Mouse (Mus musculus) MEL (cell line): ENCODE data around the gene Slc25a47.

Experiments used
- CTCF ChIP-seq, 3 experiments: IDR thresholded peaks in 2 of 3; conservative IDR thresholded peaks in 1 of 3; 2 replicates each; pipeline ENCODE4 v1.5.1; 2011 to 2012; ENCODE audit warnings: low read length in 3 of 3, low read depth in 2 of 3, mild to moderate bottlenecking in 2 of 3, improper control_type of control experiment in 1 of 3, inconsistent platforms in 1 of 3, mixed read lengths in 1 of 3, moderate library complexity in 1 of 3; ENCODE audit not compliant: control insufficient read depth in 1 of 3, insufficient read depth in 1 of 3, poor library complexity in 1 of 3, severe bottlenecking in 1 of 3
- EP300 ChIP-seq, 2 experiments: IDR thresholded peaks; 2 replicates each; pipeline ENCODE4 v1.6.1; 2011; ENCODE audit warnings: improper control_type of control experiment in 2 of 2, low read length in 2 of 2, low read depth in 1 of 2, mild to moderate bottlenecking in 1 of 2
- HCFC1 ChIP-seq: IDR thresholded peaks from 2 replicates; pipeline ENCODE4 v1.6.1; 2012; ENCODE audit warnings: low read depth, mild to moderate bottlenecking, inconsistent platforms, low read length, improper control_type of control experiment, moderate library complexity
- MAX ChIP-seq: IDR thresholded peaks from 2 replicates; pipeline ENCODE4 v1.6.1; 2011; ENCODE audit warnings: low read length, improper control_type of control experiment
- MAZ ChIP-seq: IDR thresholded peaks from 2 replicates; pipeline ENCODE4 v1.6.1; 2012; ENCODE audit warnings: low read depth, mild to moderate bottlenecking, inconsistent platforms, low read length, improper control_type of control experiment
- MEF2A ChIP-seq: IDR thresholded peaks from 2 replicates; pipeline ENCODE4 v1.6.1; 2014; ENCODE audit warnings: low read depth, mild to moderate bottlenecking, inconsistent platforms, low read length, improper control_type of control experiment; ENCODE audit not compliant: poor library complexity, insufficient replicate concordance, severe bottlenecking; ENCODE audit errors: extremely low read depth
- MXI1 ChIP-seq: IDR thresholded peaks from 2 replicates; pipeline ENCODE4 v1.6.1; 2011; ENCODE audit warnings: mild to moderate bottlenecking, low read depth, low read length, improper control_type of control experiment
- MYC ChIP-seq: IDR thresholded peaks from 2 replicates; pipeline ENCODE4 v1.6.1; 2011; ENCODE audit warnings: low read depth, mild to moderate bottlenecking, low read length, improper control_type of control experiment, moderate library complexity
- NELFE ChIP-seq: IDR thresholded peaks from 2 replicates; pipeline ENCODE4 v1.6.1; 2011; ENCODE audit warnings: low read depth, low read length, improper control_type of control experiment
- POLR2A ChIP-seq, 2 experiments: IDR thresholded peaks; 2 replicates each; pipeline ENCODE4 v1.6.1; 2011 to 2012; ENCODE audit warnings: low read length in 2 of 2, mild to moderate bottlenecking in 2 of 2, control low read depth in 1 of 2, improper control_type of control experiment in 1 of 2, low read depth in 1 of 2, moderate library complexity in 1 of 2; ENCODE audit not compliant: control insufficient read depth in 1 of 2, insufficient read depth in 1 of 2, poor library complexity in 1 of 2
- USF1 ChIP-seq: IDR thresholded peaks from 2 replicates; pipeline ENCODE4 v1.6.1; 2014; ENCODE audit warnings: low read depth, mild to moderate bottlenecking, inconsistent platforms, low read length, improper control_type of control experiment, moderate library complexity
- ZKSCAN1 ChIP-seq: IDR thresholded peaks from 2 replicates; pipeline ENCODE4 v1.6.1; 2012; ENCODE audit warnings: low read depth, mild to moderate bottlenecking, inconsistent platforms, low read length, improper control_type of control experiment, moderate library complexity

DNA sequence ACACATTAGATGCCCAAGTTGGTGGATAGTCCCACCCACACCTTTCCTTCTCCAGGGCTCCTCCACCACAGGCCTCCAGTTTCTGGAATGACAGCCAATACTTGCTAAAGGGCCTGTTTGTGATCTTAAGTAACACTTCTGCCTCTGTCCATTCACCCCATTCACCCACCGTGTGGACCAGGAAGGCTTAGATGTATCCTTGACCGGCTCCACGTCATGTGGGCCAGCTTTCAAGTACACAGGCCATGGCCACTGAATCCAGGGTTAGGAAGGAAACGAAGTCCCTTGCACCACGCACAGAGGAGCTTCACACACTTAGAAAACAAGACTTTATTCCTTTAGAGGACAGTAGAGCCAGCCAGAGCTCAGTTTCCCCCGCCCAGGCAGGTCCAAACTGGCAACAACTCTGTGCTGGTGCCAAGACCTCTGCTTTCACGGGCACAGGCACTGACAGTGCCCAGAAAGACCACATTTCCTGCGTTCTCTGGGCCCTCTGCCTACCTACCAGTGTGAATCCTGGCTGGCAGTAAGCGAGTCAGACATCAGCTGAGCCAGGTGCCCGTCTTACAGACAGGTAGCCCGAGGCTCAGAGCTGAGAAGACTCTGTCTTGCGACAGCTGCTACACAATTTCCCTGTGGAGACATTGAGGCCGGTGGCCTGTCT, 10.2 kb upstream of the Slc25a47 start:
- TF ChIP-seq CTCF (IDR thresholded peaks at IDR 0.05 in 2 of 3, conservative IDR thresholded peaks at IDR 0.05 in 1 of 3; ENCODE audit: control insufficient read depth in 1 of 3, insufficient read depth in 1 of 3, low read depth in 2 of 3, low read length in 3 of 3, poor library complexity in 1 of 3, severe bottlenecking in 1 of 3) (no peak), POLR2A (IDR thresholded peaks at IDR 0.05; ENCODE audit: control insufficient read depth in 1 of 2, insufficient read depth in 1 of 2, low read depth in 1 of 2, low read length in 2 of 2, poor library complexity in 1 of 2) (no peak), ZKSCAN1 (no peak), MXI1 (no peak), HCFC1 (no peak), NELFE (no peak), MYC (no peak), USF1 (no peak), EP300 (IDR thresholded peaks at IDR 0.05; ENCODE audit: low read depth in 1 of 2, low read length in 2 of 2) (no peak), MEF2A (no peak), MAZ (no peak), MAX (no peak)
